Mouse (Mus musculus): ENCODE results near the gene Tspan11. TPM values are rescaled to one million over a fixed set of nuclear protein-coding genes. Genes with fewer than 3 reads are reported as not detected.
A peak's percentile ranks its signal among the peaks of the same experiment; 100 is the strongest.

Tspan11 gene
- polyA plus RNA-seq, 1 experiment from 2014 or later = 14.9 TPM

DNA sequence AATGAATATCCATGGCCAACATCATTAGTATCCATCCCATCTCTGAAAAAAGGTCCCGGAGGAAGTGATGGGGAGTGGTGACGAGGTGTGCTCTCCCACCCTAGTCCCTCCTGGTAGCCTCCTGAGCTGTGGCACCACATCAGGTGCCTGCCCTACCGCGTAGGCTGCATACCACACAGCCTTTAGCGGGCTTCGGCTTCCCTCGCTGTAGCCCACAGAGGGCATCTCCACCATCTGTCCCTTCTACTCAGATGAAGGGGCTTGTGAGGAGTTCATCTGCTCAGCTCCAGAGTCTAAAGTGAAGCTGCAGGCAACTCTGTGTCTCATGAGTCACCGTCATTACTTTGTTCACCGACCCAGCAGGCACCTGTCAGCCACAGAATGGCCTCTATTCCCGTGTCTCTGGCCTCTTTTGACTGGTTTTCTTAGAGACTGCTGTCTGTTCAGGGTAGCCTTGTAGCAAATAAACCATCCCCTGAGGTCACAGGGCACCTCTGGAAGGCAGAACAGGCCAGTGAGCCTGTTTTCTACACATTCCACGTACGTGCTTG lies 101.6 kb downstream of the Tspan11 start:
- no peak overlapping the region for H3K27ac ChIP-seq
- no peaks in the 10 kb centered on the region for H3K9me3 ChIP-seq
- H3K4me2 ChIP-seq = no peak overlapping the region
- peaks cover 25% of the 10 kb centered on the region for H3K4me1 ChIP-seq (replicated peaks)
- ATAC-seq (ENCODE audit: insufficient number of reproducible peaks, insufficient read depth, low FRiP score, low TSS enrichment, low read depth) = no peak
- H3K36me3 ChIP-seq = 0 out of 2 replicates have a peak, but pooled peaks cover 4% of the 10 kb centered on the region
- no peak overlapping the region for H3K9ac ChIP-seq (replicated peaks)
- no peak overlapping the region for H3K4me3 ChIP-seq (replicated peaks)
- 87% methylated on average over 12 of the region's 12 CpGs for WGBS
- H3K27me3 ChIP-seq = no peaks in the 10 kb centered on the region

DNA sequence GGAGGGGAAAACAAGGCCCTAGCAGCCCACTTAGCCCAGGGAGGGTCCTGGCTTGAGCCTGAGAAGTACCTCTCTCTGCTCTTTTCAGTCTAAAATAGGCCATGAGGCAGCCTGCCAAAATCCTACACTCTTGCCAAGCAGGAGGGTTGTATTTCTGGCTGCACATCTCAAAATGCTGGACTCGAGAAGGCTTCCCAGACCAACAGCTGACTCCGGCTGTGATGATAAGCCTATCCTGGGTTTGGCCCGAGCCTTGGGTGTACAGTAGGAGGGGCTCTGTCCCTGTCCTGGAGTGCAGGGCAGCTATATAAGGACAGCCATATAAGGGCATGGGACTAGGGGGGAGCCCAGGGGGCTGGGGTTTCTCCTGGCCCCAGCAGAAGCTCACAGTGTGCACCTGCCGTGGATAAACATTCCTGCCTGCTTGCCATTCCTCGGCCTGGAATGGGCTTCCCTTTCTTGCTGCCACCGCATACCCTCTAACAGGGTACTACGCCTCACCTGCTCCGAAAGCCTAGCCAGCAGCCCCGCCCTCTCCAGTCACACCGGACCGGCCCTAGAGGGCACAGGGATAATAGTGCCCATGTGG lies 102.3 kb downstream of the Tspan11 start:
- WGBS = 74% methylated on average over 11 of the region's 11 CpGs

DNA sequence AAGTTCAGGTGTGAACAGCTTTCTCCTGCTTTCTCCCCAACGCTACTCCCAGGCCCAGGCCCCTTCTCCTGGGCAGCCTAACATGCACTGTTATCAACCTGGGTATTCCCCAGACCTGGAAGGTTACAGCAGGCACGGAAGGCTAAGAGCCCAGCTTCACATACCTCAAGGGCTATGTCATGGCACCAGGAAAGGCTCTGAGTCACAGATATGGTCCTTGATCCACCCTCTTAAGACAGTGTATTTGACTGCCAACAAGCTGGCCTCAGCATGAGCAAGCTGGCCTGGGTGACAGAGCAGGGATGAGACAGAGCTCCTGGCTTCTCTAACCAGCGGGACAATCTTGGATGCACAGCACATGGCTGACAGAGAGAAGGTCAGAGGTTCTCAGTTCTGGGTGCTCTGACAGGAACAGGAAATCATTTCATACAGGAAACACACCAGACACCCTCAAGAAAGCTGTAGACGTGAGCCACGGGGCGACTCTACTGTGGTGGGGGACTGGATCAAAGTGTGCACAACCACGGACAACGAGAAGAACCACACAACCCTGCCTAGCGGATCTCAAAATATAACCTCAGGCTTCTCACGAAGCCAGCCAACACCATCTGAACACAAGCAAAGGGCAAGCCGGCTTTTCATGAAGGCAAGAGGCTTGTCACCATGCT lies 104.3 kb downstream of the Tspan11 start:
- Histone ChIP-seq H3K27me3 (no peaks in the 10 kb centered on the region), H3K36me3 (0 out of 2 replicates have a peak, but pooled peaks cover 4% of the 10 kb centered on the region), H3K4me1 (replicated peaks) (peaks cover 9% of the 10 kb centered on the region), H3K9me3 (no peaks in the 10 kb centered on the region), H3K4me2 (no peak overlapping the region), H3K4me3 (replicated peaks) (no peak overlapping the region), H3K9ac (replicated peaks) (0 out of 2 replicates have a peak overlapping the region, but pooled peaks have one; percentile 1), H3K27ac (no peak overlapping the region)
- no peak for ATAC-seq (ENCODE audit: insufficient number of reproducible peaks, insufficient read depth, low FRiP score, low TSS enrichment, low read depth)
- 79% methylated on average over 11 of the region's 11 CpGs for WGBS

More for the DNA sequence above, 102.3 kb downstream of the Tspan11 start:
- Histone ChIP-seq H3K36me3 (0 out of 2 replicates have a peak, but pooled peaks cover 4% of the 10 kb centered on the region), H3K4me2 (no peak overlapping the region), H3K9ac (replicated peaks) (no peak overlapping the region), H3K9me3 (no peaks in the 10 kb centered on the region), H3K27me3 (no peaks in the 10 kb centered on the region), H3K4me3 (replicated peaks) (no peak overlapping the region), H3K27ac (no peak overlapping the region), H3K4me1 (replicated peaks) (peaks cover 25% of the 10 kb centered on the region)
- peak; percentile 77; the same call in 1 of the 2 replicates for ATAC-seq (ENCODE audit: insufficient number of reproducible peaks, insufficient read depth, low FRiP score, low TSS enrichment, low read depth)

DNA sequence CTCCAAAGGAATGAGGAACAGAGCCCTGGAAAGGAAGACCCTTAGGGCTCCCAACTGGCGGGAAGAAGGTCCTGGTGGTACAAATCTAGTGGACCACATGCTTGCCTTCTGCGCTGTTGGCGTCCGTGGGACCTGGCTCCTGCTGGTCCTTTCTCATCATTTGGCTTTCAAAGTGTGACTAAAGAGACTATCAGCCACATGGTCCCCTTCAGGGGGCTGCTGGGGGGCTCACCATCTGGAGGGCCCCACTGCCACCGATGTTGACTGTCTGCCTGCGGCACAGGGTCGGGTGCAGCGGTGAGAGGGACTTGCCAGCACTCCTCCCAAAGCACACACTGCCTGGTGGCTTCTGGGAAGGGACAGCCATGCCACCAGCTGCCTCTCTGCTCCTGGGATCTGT lies 105.6 kb downstream of the Tspan11 start:
- H3K4me3 ChIP-seq (replicated peaks) = no peak overlapping the region
- H3K27me3 ChIP-seq = no peaks in the 10 kb centered on the region
- H3K36me3 ChIP-seq = peaks cover 9% of the 10 kb centered on the region
- no peak for ATAC-seq (ENCODE audit: insufficient number of reproducible peaks, insufficient read depth, low FRiP score, low TSS enrichment, low read depth)
- no peak overlapping the region for H3K4me2 ChIP-seq
- H3K27ac ChIP-seq = no peak overlapping the region
- 92% methylated on average over 8 of the region's 8 CpGs for WGBS
- H3K9ac ChIP-seq (replicated peaks) = no peak overlapping the region
- H3K9me3 ChIP-seq = no peaks in the 10 kb centered on the region
- H3K4me1 ChIP-seq (replicated peaks) = peaks cover 6% of the 10 kb centered on the region; the same call in 1 of the 2 replicates

- no peak for ATAC-seq (ENCODE audit: insufficient number of reproducible peaks, insufficient read depth, low FRiP score, low TSS enrichment, low read depth)
- WGBS = 81% methylated on average over 5 of the region's 5 CpGs
- Histone ChIP-seq H3K4me1 (replicated peaks) (peaks cover 5% of the 10 kb centered on the region; the same call in 1 of the 2 replicates), H3K36me3 (peaks cover 9% of the 10 kb centered on the region), H3K27me3 (no peaks in the 10 kb centered on the region), H3K9me3 (no peaks in the 10 kb centered on the region), H3K9ac (replicated peaks) (no peak overlapping the region), H3K27ac (no peak overlapping the region), H3K4me3 (replicated peaks) (no peak overlapping the region), H3K4me2 (no peak overlapping the region)
Measured at GRCm38 (mm10) chr6:127996928-127997327, 109.5 kb downstream of the Tspan11 start.

- Histone ChIP-seq H3K4me2 (no peak overlapping the region), H3K4me1 (replicated peaks) (peaks cover 13% of the 10 kb centered on the region), H3K9ac (replicated peaks) (no peak overlapping the region), H3K9me3 (no peaks in the 10 kb centered on the region), H3K27ac (no peak overlapping the region), H3K36me3 (peaks cover 9% of the 10 kb centered on the region), H3K27me3 (no peaks in the 10 kb centered on the region), H3K4me3 (replicated peaks) (no peak overlapping the region)
- no peak for ATAC-seq (ENCODE audit: insufficient number of reproducible peaks, insufficient read depth, low FRiP score, low TSS enrichment, low read depth)
- 85% methylated on average over 2 of the region's 2 CpGs for WGBS
Measured at GRCm38 (mm10) chr6:127999118-127999517, 111.7 kb downstream of the Tspan11 start.

GRCm38 (mm10) chr6:128000777-128001176 lies 113.4 kb downstream of the Tspan11 start:
- Histone ChIP-seq H3K27ac (no peak overlapping the region), H3K9me3 (no peaks in the 10 kb centered on the region), H3K36me3 (peaks cover 9% of the 10 kb centered on the region), H3K9ac (replicated peaks) (no peak overlapping the region), H3K4me2 (no peak overlapping the region), H3K4me3 (replicated peaks) (no peak overlapping the region), H3K27me3 (no peaks in the 10 kb centered on the region), H3K4me1 (replicated peaks) (peaks cover 13% of the 10 kb centered on the region)
- 94% methylated on average over 3 of the region's 3 CpGs for WGBS
- ATAC-seq (ENCODE audit: insufficient number of reproducible peaks, insufficient read depth, low FRiP score, low TSS enrichment, low read depth) = no peak

DNA sequence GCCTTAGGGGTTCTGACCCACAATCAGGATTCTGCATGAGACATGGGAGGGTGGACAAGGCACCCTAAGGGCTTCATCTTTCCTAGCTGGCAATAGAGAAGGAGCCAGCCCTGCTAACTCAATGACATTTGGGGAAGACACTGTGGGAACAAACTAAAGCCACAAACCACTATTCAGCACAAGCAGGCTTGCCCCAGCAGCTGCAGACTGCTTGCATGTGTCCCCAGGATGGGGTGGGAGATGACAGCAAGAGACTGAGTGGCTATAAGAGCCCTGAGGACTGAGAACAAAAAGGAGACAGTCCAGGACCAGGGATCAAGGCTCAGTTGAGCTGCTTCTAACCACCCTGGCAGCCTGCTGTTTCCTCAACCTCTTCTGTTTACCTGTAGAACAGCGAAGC lies 114.2 kb downstream of the Tspan11 start:
- Histone ChIP-seq H3K4me2 (0 out of 2 replicates have a peak overlapping the region, but pooled peaks have one; percentile 10), H3K9ac (replicated peaks) (no peak overlapping the region), H3K4me3 (replicated peaks) (no peak overlapping the region), H3K27me3 (no peaks in the 10 kb centered on the region), H3K36me3 (peaks cover 9% of the 10 kb centered on the region), H3K27ac (0 out of 2 replicates have a peak overlapping the region, but pooled peaks have one; percentile 53), H3K4me1 (replicated peaks) (peaks cover 18% of the 10 kb centered on the region), H3K9me3 (no peaks in the 10 kb centered on the region)
- no peak for ATAC-seq (ENCODE audit: insufficient number of reproducible peaks, insufficient read depth, low FRiP score, low TSS enrichment, low read depth)
- WGBS = 70% methylated on average over 1 of the region's 1 CpGs

DNA sequence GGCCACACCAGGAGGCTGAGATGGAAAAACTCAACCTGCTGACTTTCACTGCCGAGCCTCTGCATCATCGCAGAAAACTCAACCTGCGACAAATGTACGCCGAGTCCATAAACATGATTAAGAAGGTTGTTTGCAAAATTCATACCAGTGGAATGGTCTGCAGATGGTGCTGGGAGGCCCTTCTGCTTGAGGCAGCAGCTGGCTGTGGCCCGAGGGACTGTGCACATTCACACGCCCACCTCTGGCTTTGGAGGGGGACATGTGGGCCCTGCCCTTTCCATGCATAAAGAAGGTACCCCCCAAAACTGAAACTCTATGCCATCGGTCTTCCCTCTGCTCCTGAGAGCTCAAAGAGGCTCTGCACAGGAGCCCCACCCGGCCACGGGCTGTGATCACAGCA lies 114.7 kb downstream of the Tspan11 start:
- Histone ChIP-seq H3K36me3 (peaks cover 8% of the 10 kb centered on the region), H3K27me3 (no peaks in the 10 kb centered on the region), H3K4me3 (replicated peaks) (no peak overlapping the region), H3K4me2 (0 out of 2 replicates have a peak overlapping the region, but pooled peaks have one; percentile 10), H3K9me3 (no peaks in the 10 kb centered on the region), H3K27ac (0 out of 2 replicates have a peak overlapping the region, but pooled peaks have one; percentile 53), H3K4me1 (replicated peaks) (peaks cover 19% of the 10 kb centered on the region), H3K9ac (replicated peaks) (no peak overlapping the region)
- no peak for ATAC-seq (ENCODE audit: insufficient number of reproducible peaks, insufficient read depth, low FRiP score, low TSS enrichment, low read depth)
- WGBS = 48% methylated on average over 10 of the region's 10 CpGs

DNA sequence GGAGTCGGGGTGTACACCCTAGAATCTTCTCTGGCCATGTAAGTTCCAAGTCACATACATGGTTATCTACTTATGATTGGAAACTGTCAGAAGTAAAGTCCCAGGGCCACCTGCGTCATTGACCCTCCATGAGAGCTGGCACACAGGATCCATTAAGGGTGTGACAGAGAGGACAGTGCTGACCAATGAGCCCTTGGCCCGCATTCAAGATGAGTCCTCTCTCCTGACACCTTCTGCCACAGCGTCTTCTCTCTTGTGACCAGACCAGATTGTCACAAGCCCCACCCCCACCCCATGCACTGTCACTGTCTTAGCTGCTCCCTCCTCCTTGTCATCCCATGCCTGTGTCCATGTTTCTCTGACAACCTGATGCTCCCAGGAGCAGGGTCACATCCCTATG lies 115.3 kb downstream of the Tspan11 start:
- no peaks in the 10 kb centered on the region for H3K27me3 ChIP-seq
- no peak for ATAC-seq (ENCODE audit: insufficient number of reproducible peaks, insufficient read depth, low FRiP score, low TSS enrichment, low read depth)
- H3K9me3 ChIP-seq = no peaks in the 10 kb centered on the region
- H3K9ac ChIP-seq (replicated peaks) = no peak overlapping the region
- no peak overlapping the region for H3K27ac ChIP-seq
- H3K36me3 ChIP-seq = peaks cover 3% of the 10 kb centered on the region
- no peak overlapping the region for H3K4me2 ChIP-seq
- WGBS = 79% methylated on average over 4 of the region's 4 CpGs
- H3K4me3 ChIP-seq (replicated peaks) = no peak overlapping the region
- H3K4me1 ChIP-seq (replicated peaks) = peaks cover 19% of the 10 kb centered on the region

DNA sequence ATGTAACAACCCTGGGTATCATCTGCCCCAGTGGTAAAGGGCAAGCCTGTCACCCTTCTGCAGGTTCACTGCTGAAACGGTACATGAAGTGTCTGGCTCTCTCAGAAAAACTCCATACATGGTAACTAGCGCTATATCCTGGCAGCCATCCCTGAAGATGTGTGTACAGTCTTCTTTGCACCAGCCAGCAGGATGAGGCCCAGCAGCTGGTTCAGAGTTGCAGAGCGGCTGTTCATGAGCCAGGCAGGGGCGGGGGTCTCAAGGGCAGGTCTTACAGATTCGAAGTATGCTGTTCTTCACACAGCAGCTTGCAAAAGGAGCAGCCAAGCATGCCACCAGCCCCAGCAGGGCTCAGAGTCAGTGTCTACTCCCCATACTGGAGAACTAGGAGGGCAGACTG lies 116.2 kb downstream of the Tspan11 start:
- Histone ChIP-seq H3K4me1 (replicated peaks) (peaks cover 25% of the 10 kb centered on the region), H3K27me3 (no peaks in the 10 kb centered on the region), H3K9ac (replicated peaks) (no peak overlapping the region), H3K4me2 (no peak overlapping the region), H3K4me3 (replicated peaks) (no peak overlapping the region), H3K9me3 (no peaks in the 10 kb centered on the region), H3K27ac (no peak overlapping the region), H3K36me3 (no peaks in the 10 kb centered on the region)
- WGBS = 69% methylated on average over 5 of the region's 5 CpGs
- no peak for ATAC-seq (ENCODE audit: insufficient number of reproducible peaks, insufficient read depth, low FRiP score, low TSS enrichment, low read depth)

All from limb, embryonic 12.5 days (tissue).